In genomic region chr13:54824111-54824931, GRCm38 (mm10) we compare ENCODE assay signal across 8 mouse cellular contexts. TPM values are rescaled to one million over a fixed set of nuclear protein-coding genes. Genes with fewer than 3 reads are reported as not detected.
DNase-seq lines count a peak whose midpoint lies in the region; ATAC-seq and TF ChIP-seq lines count a peak whose summit lies in the region.

No protein-coding gene starts in this region.

- peak; percentile 67 for ATAC-seq in forebrain, embryonic 13.5 days
- ATAC-seq in limb, embryonic 14.5 days (ENCODE audit: low FRiP score, low read depth) = no peak; the same call in 1 of the 2 replicates
- peak; percentile 42; the same call in 1 of the 2 replicates for ATAC-seq in stomach, postnatal 0 days (ENCODE audit: low FRiP score, low TSS enrichment)

- H3K9ac ChIP-seq in forebrain, embryonic 13.5 days = peak overlapping the region; percentile 32; the same call in 1 of the 2 replicates
- no peak overlapping the region for H3K9ac ChIP-seq in limb, embryonic 14.5 days (ENCODE audit: low read depth, low read length, severe bottlenecking)
- no peak overlapping the region for H3K9ac ChIP-seq in stomach, postnatal 0 days (ENCODE audit: low read length)

- H3K36me3 ChIP-seq in forebrain, embryonic 13.5 days (ENCODE audit: poor library complexity, severe bottlenecking) = no peaks in the 10 kb centered on the region
- H3K36me3 ChIP-seq in limb, embryonic 14.5 days (ENCODE audit: control insufficient read depth, insufficient read depth, low read length) = no peaks in the 10 kb centered on the region
- H3K36me3 ChIP-seq in stomach, postnatal 0 days (ENCODE audit: control insufficient read depth, insufficient read depth, low read length) = no peaks in the 10 kb centered on the region

- peak overlapping the region; percentile 48 for H3K4me2 ChIP-seq in forebrain, embryonic 13.5 days
- H3K4me2 ChIP-seq in limb, embryonic 14.5 days (replicated peaks; ENCODE audit: low read depth, low read length, severe bottlenecking) = peak overlapping the region; percentile 25
- H3K4me2 ChIP-seq in stomach, postnatal 0 days (replicated peaks; ENCODE audit: low read depth) = peak overlapping the region; percentile 38

- H3K4me3 ChIP-seq in forebrain, embryonic 13.5 days = 0 out of 2 replicates have a peak overlapping the region, but pooled peaks have one; percentile 9
- no peak overlapping the region for H3K4me3 ChIP-seq in limb, embryonic 14.5 days (replicated peaks; ENCODE audit: low read length)
- H3K4me3 ChIP-seq in stomach, postnatal 0 days (ENCODE audit: low read depth, low read length) = no peak overlapping the region

- 14% methylated on average over 25 of the region's 25 CpGs for WGBS in forebrain, embryonic 13.5 days
- WGBS in limb, embryonic 14.5 days = 17% methylated on average over 24 of the region's 25 CpGs
- WGBS in stomach, postnatal 0 days = 18% methylated on average over 25 of the region's 25 CpGs

- no peaks in the 10 kb centered on the region for H3K9me3 ChIP-seq in forebrain, embryonic 13.5 days (replicated peaks)
- no peaks in the 10 kb centered on the region for H3K9me3 ChIP-seq in limb, embryonic 14.5 days (ENCODE audit: control insufficient read depth, low read length)
- H3K9me3 ChIP-seq in stomach, postnatal 0 days (ENCODE audit: control insufficient read depth, low read length) = no peaks in the 10 kb centered on the region

- peak overlapping the region; percentile 6 for H3K27ac ChIP-seq in forebrain, embryonic 13.5 days
- no peak overlapping the region for H3K27ac ChIP-seq in limb, embryonic 14.5 days (replicated peaks; ENCODE audit: low read depth, low read length)
- no peak overlapping the region for H3K27ac ChIP-seq in stomach, postnatal 0 days (replicated peaks)

- peaks cover 3% of the 10 kb centered on the region; the same call in 1 of the 2 replicates for H3K27me3 ChIP-seq in forebrain, embryonic 13.5 days
- no peaks in the 10 kb centered on the region for H3K27me3 ChIP-seq in limb, embryonic 14.5 days (ENCODE audit: control insufficient read depth, insufficient read depth, low read length)
- no peaks in the 10 kb centered on the region for H3K27me3 ChIP-seq in stomach, postnatal 0 days (ENCODE audit: control insufficient read depth, insufficient read depth, low read length)

- DNase-seq in 3T3-L1 (ENCODE audit: low read depth, low spot score) = peak; percentile 70
- peak; percentile 89 for DNase-seq in ZHBTc4 (ENCODE audit: low read depth, low spot score)
- DNase-seq in heart, postnatal 4 days = peak; percentile 9
- DNase-seq in limb, embryonic 14.5 days (ENCODE audit: low spot score) = no peak
- peak; percentile 22 for DNase-seq in stomach, postnatal 0 days (ENCODE audit: low spot score)
- DNase-seq in thymus, postnatal 14 days = no peak
- DNase-seq in spleen, postnatal 4 days (ENCODE audit: low spot score in 2 of 2) = no peak

- peaks cover 15% of the 10 kb centered on the region for H3K4me1 ChIP-seq in forebrain, embryonic 13.5 days
- H3K4me1 ChIP-seq in limb, embryonic 14.5 days (ENCODE audit: control insufficient read depth, insufficient read depth, low read length) = peaks cover 6% of the 10 kb centered on the region; the same call in 1 of the 2 replicates
- H3K4me1 ChIP-seq in stomach, postnatal 0 days (replicated peaks; ENCODE audit: control insufficient read depth, insufficient read depth) = no peaks in the 10 kb centered on the region

- TF ChIP-seq POLR2A in limb, embryonic 14.5 days (IDR thresholded peaks at IDR 0.05; ENCODE audit: borderline replicate concordance, extremely low read depth, insufficient read depth, insufficient read length) = no peak

- TF ChIP-seq CTCF in stomach, postnatal 0 days (IDR thresholded peaks at IDR 0.05; ENCODE audit: low read depth) = no peak

- no peak for TF ChIP-seq EP300 in stomach, postnatal 0 days (optimal IDR thresholded peaks at IDR 0.05)

RNA-seq across cellular contexts. Expression of gene Tspan17, which starts 35.1 kb away (rescaled TPM):
- 11.9 and 15.0 TPM in 2 replicates for polyA plus RNA-seq in forebrain, embryonic 13.5 days (2015; fragmentation: Nextera tagmentation; extraction: Ambion mirVana)
- 10 to 100 TPM in 1 of 2 experiments, 1 to 10 TPM in 1; 9.1 to 12.8 TPM for total RNA-seq in heart, postnatal 4 days (2021)
- polyA plus RNA-seq in limb, embryonic 14.5 days (2012; rRNA removed) = 2.0 and 2.6 TPM in 2 replicates
- 4.4 TPM in 2 replicates for polyA plus RNA-seq in limb, embryonic 14.5 days (2014; fragmentation: Nextera tagmentation; extraction: Ambion mirVana)
- polyA plus RNA-seq in stomach, postnatal 0 days (2015; fragmentation: Nextera tagmentation; extraction: Ambion mirVana) = 15.4 and 16.8 TPM in 2 replicates

RNA-seq across cellular contexts. Expression of gene Eif4e1b, which starts 40.5 kb away (rescaled TPM):
- polyA plus RNA-seq in forebrain, embryonic 13.5 days (2015; fragmentation: Nextera tagmentation; extraction: Ambion mirVana) = not detected in 2 replicates
- not detected for total RNA-seq in heart, postnatal 4 days (2021)
- not detected in 2 replicates for polyA plus RNA-seq in limb, embryonic 14.5 days (2012; rRNA removed)
- not detected in 2 replicates for polyA plus RNA-seq in limb, embryonic 14.5 days (2014; fragmentation: Nextera tagmentation; extraction: Ambion mirVana)
- not detected in 2 replicates for polyA plus RNA-seq in stomach, postnatal 0 days (2015; fragmentation: Nextera tagmentation; extraction: Ambion mirVana)

RNA-seq across cellular contexts. Expression of gene Sncb, which starts 57.9 kb away (rescaled TPM):
- polyA plus RNA-seq in forebrain, embryonic 13.5 days (2015; fragmentation: Nextera tagmentation; extraction: Ambion mirVana) = 9.1 and 10.6 TPM in 2 replicates
- not detected for total RNA-seq in heart, postnatal 4 days (2021)
- 0.30 TPM in 1 of 2 replicates, not detected in the other for polyA plus RNA-seq in limb, embryonic 14.5 days (2012; rRNA removed)
- polyA plus RNA-seq in limb, embryonic 14.5 days (2014; fragmentation: Nextera tagmentation; extraction: Ambion mirVana) = 0.40 TPM in 1 of 2 replicates, not detected in the other
- polyA plus RNA-seq in stomach, postnatal 0 days (2015; fragmentation: Nextera tagmentation; extraction: Ambion mirVana) = 0.29 and 0.61 TPM in 2 replicates

Comparison
In these comparisons a context has a peak if more than half of its experiments do, and no peak if none do; other contexts are left out.
1. DNase-seq: peak in 3T3-L1 (single experiment), ZHBTc4 (single experiment), heart, postnatal 4 days (single experiment) and stomach, postnatal 0 days (single experiment); none in limb, embryonic 14.5 days (single experiment), thymus, postnatal 14 days (single experiment) and spleen, postnatal 4 days (0 of 2).
2. Peak in every context shown above with its lines, with median percentiles within 50 percentile points of each other: H3K4me2 ChIP-seq.